Mouse (Mus musculus) lung, embryonic 14.5 days (tissue): Measurements from ENCODE around the gene Ddit4l. TPM values are rescaled to one million over a fixed set of nuclear protein-coding genes. Genes with fewer than 3 reads are reported as not detected.

Experiments
- ATAC-seq: fragments of 200-750 bp; cut with Nextera tagmentation; 2 replicates; pipeline ENCODE4 v1.8.0; 2017; ENCODE audit warnings: mild to moderate bottlenecking, moderate TSS enrichment, moderate library complexity; ENCODE audit not compliant: insufficient read depth
- DNase-seq: peaks from one replicate; pipeline ENCODE4 v3.0.0-alpha.2; 2015
- H3K27ac ChIP-seq: fragments of 300-500 bp; sonication (generic); 2 replicates; pipeline ENCODE4 v1.5.1; 2014; ENCODE audit warnings: low read depth, mild to moderate bottlenecking, moderate library complexity
- H3K27me3 ChIP-seq: fragments of 300-500 bp; sonication (generic); 2 replicates; pipeline ENCODE4 v1.6.1; 2014; ENCODE audit warnings: low read length, control low read depth; ENCODE audit not compliant: insufficient read depth
- H3K36me3 ChIP-seq: fragments of 300-500 bp; sonication (generic); 2 replicates; pipeline ENCODE4 v1.6.1; 2014; ENCODE audit warnings: control low read depth; ENCODE audit not compliant: insufficient read depth
- H3K4me1 ChIP-seq: fragments of 300-500 bp; sonication (generic); 2 replicates; pipeline ENCODE4 v1.6.1; 2014; ENCODE audit warnings: antibody characterized with exemption, control low read depth; ENCODE audit not compliant: insufficient read depth
- H3K4me2 ChIP-seq: fragments of 300-500 bp; sonication (generic); 2 replicates; pipeline ENCODE4 v1.6.1; 2014; ENCODE audit warnings: mild to moderate bottlenecking
- H3K4me3 ChIP-seq: fragments of 300-500 bp; sonication (generic); 2 replicates; pipeline ENCODE4 v1.5.1; 2014; ENCODE audit warnings: low read depth, low read length
- H3K9ac ChIP-seq: fragments of 300-500 bp; sonication (generic); 2 replicates; pipeline ENCODE4 v1.6.1; 2014
- H3K9me3 ChIP-seq: fragments of 300-500 bp; sonication (generic); 2 replicates; pipeline ENCODE4 v1.6.1; 2016; ENCODE audit warnings: low read depth, low read length, control low read depth
- CTCF ChIP-seq: IDR thresholded peaks from 2 replicates; pipeline ENCODE4 v1.5.1; 2016; ENCODE audit warnings: antibody characterized with exemption, low read depth
- WGBS: fragments of 180-500 bp; shearing (Covaris S2); extraction: QIAGEN DNeasy Blood & Tissue Kit; methylation state at CpG from one replicate; pipeline ENCODE4 v1.1.7; 2014; 5-methylcytosine and 5-hydroxymethylcytosine counted together
- polyA plus RNA-seq: library from polyadenylated mRNA; unstranded; fragments of >200 nt; fragmentation: Nextera tagmentation; extraction: Ambion mirVana; gene quantifications from 2 replicates; pipeline ENCODE4 v1.2.1, GENCODE M21; 2014

The Ddit4l gene
- polyA plus RNA-seq, 1 experiment from 2014 or later, result 10.3 TPM

- no peak overlapping the region for H3K4me2 ChIP-seq
- DNase-seq (no peak), ATAC-seq (no peak)
- TF ChIP-seq CTCF, result no peak
- H3K4me1 ChIP-seq, result no peaks in the 10 kb centered on the region; the same call in 1 of the 2 replicates
- no peaks in the 10 kb centered on the region for H3K9me3 ChIP-seq
- no peaks in the 10 kb centered on the region for H3K36me3 ChIP-seq
- peaks cover 5% of the 10 kb centered on the region; the same call in 1 of the 2 replicates for H3K27me3 ChIP-seq
- H3K9ac ChIP-seq, result no peak overlapping the region
- no peak overlapping the region for H3K27ac ChIP-seq
- WGBS, result 76% methylated on average over 5 of the region's 5 CpGs
- no peak overlapping the region for H3K4me3 ChIP-seq
Observed at GRCm38 (mm10) chr3:137625054-137625453, 3.6 kb downstream of the Ddit4l start.

GRCm38 (mm10) chr3:137633726-137634125 lies 12.3 kb downstream of the Ddit4l start:
- DNase-seq (no peak), ATAC-seq (no peak)
- no peak overlapping the region for H3K4me3 ChIP-seq
- no peak overlapping the region for H3K27ac ChIP-seq
- 73% methylated on average over 10 of the region's 10 CpGs for WGBS
- TF ChIP-seq CTCF, result no peak
- no peak overlapping the region for H3K9ac ChIP-seq
- H3K9me3 ChIP-seq, result no peaks in the 10 kb centered on the region
- no peaks in the 10 kb centered on the region for H3K27me3 ChIP-seq
- no peaks in the 10 kb centered on the region for H3K36me3 ChIP-seq
- no peak overlapping the region for H3K4me2 ChIP-seq
- H3K4me1 ChIP-seq, result no peaks in the 10 kb centered on the region

- Histone ChIP-seq H3K4me1 (no peaks in the 10 kb centered on the region), H3K27me3 (no peaks in the 10 kb centered on the region), H3K4me3 (no peak overlapping the region), H3K9ac (no peak overlapping the region), H3K36me3 (no peaks in the 10 kb centered on the region), H3K27ac (no peak overlapping the region), H3K9me3 (no peaks in the 10 kb centered on the region), H3K4me2 (no peak overlapping the region)
- DNase-seq (no peak), ATAC-seq (no peak)
- TF ChIP-seq CTCF, result no peak
- 78% methylated on average over 4 of the region's 4 CpGs for WGBS
Observed at GRCm38 (mm10) chr3:137636571-137636970, 15.2 kb downstream of the Ddit4l start.

- no peak for TF ChIP-seq CTCF
- Histone ChIP-seq H3K4me3 (no peak overlapping the region), H3K9me3 (no peaks in the 10 kb centered on the region), H3K27me3 (no peaks in the 10 kb centered on the region), H3K9ac (no peak overlapping the region), H3K4me2 (no peak overlapping the region), H3K36me3 (no peaks in the 10 kb centered on the region), H3K27ac (no peak overlapping the region), H3K4me1 (no peaks in the 10 kb centered on the region)
- WGBS, result 83% methylated on average over 5 of the region's 5 CpGs
- ATAC-seq, result no peak
- no peak for DNase-seq
Observed at GRCm38 (mm10) chr3:137641238-137641637, 19.8 kb downstream of the Ddit4l start.

GRCm38 (mm10) chr3:137642137-137642536 lies 20.7 kb downstream of the Ddit4l start:
- Histone ChIP-seq H3K4me2 (no peak overlapping the region), H3K27ac (no peak overlapping the region), H3K27me3 (no peaks in the 10 kb centered on the region), H3K4me1 (no peaks in the 10 kb centered on the region), H3K36me3 (no peaks in the 10 kb centered on the region), H3K4me3 (no peak overlapping the region), H3K9me3 (no peaks in the 10 kb centered on the region), H3K9ac (no peak overlapping the region)
- 51% methylated on average over 8 of the region's 8 CpGs for WGBS
- TF ChIP-seq CTCF, result no peak
- DNase-seq (no peak), ATAC-seq (no peak)

- no peak for ATAC-seq
- no peak for DNase-seq
Observed at GRCm38 (mm10) chr3:137642568-137642967, 21.2 kb downstream of the Ddit4l start.

GRCm38 (mm10) chr3:137644081-137644480 lies 22.7 kb downstream of the Ddit4l start:
- 76% methylated on average over 3 of the region's 3 CpGs for WGBS
- no peak overlapping the region for H3K9ac ChIP-seq
- no peaks in the 10 kb centered on the region for H3K9me3 ChIP-seq
- H3K36me3 ChIP-seq, result no peaks in the 10 kb centered on the region
- ATAC-seq, result no peak
- no peak overlapping the region for H3K4me3 ChIP-seq
- no peaks in the 10 kb centered on the region for H3K27me3 ChIP-seq
- no peaks in the 10 kb centered on the region for H3K4me1 ChIP-seq
- H3K27ac ChIP-seq, result no peak overlapping the region
- no peak for TF ChIP-seq CTCF
- DNase-seq, result no peak
- no peak overlapping the region for H3K4me2 ChIP-seq

More at GRCm38 (mm10) chr3:137642568-137642967, 21.2 kb downstream of the Ddit4l start:
- Histone ChIP-seq H3K4me1 (no peaks in the 10 kb centered on the region), H3K27me3 (no peaks in the 10 kb centered on the region), H3K27ac (no peak overlapping the region), H3K9ac (no peak overlapping the region), H3K36me3 (no peaks in the 10 kb centered on the region), H3K4me2 (no peak overlapping the region), H3K9me3 (no peaks in the 10 kb centered on the region), H3K4me3 (no peak overlapping the region)
- WGBS, result 68% methylated on average over 3 of the region's 3 CpGs
- no peak for TF ChIP-seq CTCF

- no peaks in the 10 kb centered on the region for H3K9me3 ChIP-seq
- DNase-seq (no peak), ATAC-seq (no peak)
- no peaks in the 10 kb centered on the region for H3K27me3 ChIP-seq
- H3K4me2 ChIP-seq, result no peak overlapping the region
- no peak overlapping the region for H3K4me3 ChIP-seq
- no peak for TF ChIP-seq CTCF
- H3K9ac ChIP-seq, result no peak overlapping the region
- no peak overlapping the region for H3K27ac ChIP-seq
- H3K4me1 ChIP-seq, result no peaks in the 10 kb centered on the region
- no peaks in the 10 kb centered on the region for H3K36me3 ChIP-seq
- 62% methylated on average over 6 of the region's 6 CpGs for WGBS
Observed at GRCm38 (mm10) chr3:137644947-137645346, 23.5 kb downstream of the Ddit4l start.
